Mouse (Mus musculus): ENCODE measurements around the gene Rgs19. TPM values are rescaled to one million over a fixed set of nuclear protein-coding genes. Genes with fewer than 3 reads are reported as not detected.

Gene Rgs19
- polyA plus RNA-seq, 1 experiment = 51.8 TPM

- DNase-seq (ENCODE audit: low spot score) = no peak
Measured at GRCm38 (mm10) chr2:181683381-181683780, 10.4 kb downstream of the Rgs19 start.

GRCm38 (mm10) chr2:181681978-181682377, 11.8 kb downstream of the Rgs19 start:
- DNase-seq (ENCODE audit: low spot score) = no peak

DNA sequence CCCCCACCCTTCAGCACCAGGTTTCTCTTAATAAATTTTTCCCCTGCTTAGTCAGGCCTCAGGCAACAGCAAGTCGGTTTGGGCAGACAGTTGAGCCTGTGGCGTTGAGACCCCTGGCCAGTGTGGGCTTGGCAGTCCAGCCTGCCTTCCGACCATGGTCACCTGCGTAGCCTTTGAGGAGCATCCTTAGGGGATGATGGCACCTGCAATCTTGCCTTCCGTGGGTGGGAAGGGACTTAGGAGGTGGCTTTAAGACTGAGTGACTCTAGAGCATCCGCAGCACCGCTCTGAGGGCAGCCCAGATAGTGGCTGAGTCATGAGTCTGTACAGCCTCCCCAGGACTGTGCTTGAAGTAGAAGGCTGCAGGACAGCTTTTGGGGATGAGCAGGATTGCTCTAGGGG, 13.1 kb downstream of the Rgs19 start:
- no peak for DNase-seq (ENCODE audit: low spot score)

GRCm38 (mm10) chr2:181679951-181680715, 13.6 kb downstream of the Rgs19 start, which contains the start of gene Tcea2:
Tcea2 (plus strand) TSS chr2:181680310.
- DNase-seq (ENCODE audit: low spot score) = peak; percentile 65

DNA sequence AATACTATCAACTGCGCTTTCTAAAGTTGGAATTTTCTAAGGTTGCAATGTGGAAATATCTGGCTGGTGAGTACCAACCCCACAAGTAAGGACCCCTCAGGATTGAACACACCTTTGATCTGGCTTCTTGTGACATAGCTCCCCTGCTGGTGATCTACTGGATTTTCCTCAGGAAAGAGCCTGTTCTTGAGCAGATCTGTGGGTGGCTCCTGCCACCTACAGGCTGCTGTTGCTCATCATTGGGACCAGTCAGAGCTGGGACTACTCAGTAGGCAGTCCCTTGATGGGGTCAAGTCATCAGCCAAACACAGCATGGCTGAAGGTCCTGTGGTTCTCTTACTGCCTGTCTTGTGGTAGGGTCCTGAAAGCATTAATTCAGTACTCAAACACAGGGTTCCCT, 15.0 kb downstream of the Rgs19 start:
- DNase-seq (ENCODE audit: low spot score) = no peak

DNA sequence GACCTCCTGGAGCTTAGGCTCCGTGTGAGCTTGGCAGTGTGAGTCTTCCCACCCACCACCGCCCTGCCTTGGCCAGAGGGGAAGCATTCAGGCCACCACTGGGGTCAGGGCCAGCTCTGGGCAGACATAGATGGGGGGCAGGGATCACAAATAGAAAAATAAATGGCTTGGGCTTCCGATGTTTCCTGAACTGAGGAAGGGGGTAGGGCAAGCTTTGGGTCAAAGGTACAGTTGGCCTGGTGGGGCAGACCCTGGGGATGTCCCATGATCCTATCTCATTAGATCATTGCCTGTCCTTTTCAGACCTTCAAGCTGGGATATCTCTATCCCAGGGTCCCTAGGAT, 16.1 kb downstream of the Rgs19 start:
- DNase-seq (ENCODE audit: low spot score) = no peak

- DNase-seq (ENCODE audit: low spot score) = no peak
Measured at GRCm38 (mm10) chr2:181677096-181677754, 16.6 kb downstream of the Rgs19 start.

DNA sequence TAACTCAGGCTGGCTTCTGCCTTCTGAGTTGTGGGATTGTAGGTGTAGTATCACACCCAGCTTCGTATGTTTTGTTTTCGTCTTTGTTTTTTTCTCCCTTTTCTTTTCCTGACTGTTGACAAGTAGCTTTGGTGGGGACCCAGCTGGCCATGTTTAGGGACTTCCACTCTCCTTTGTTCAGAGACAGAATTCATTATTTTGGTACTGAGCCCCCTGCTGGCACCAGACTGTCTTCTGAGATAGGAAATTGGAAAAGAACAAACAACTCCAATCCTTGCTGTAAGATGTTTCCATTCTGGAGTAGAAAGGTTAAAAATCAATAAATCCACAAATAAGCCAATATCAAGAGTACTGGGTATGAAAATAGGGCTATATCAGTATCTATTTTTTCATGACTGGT, 17.4 kb downstream of the Rgs19 start:
- no peak for DNase-seq (ENCODE audit: low spot score)

GRCm38 (mm10) chr2:181675454-181675853, 18.3 kb downstream of the Rgs19 start:
- no peak for DNase-seq (ENCODE audit: low spot score)

DNA sequence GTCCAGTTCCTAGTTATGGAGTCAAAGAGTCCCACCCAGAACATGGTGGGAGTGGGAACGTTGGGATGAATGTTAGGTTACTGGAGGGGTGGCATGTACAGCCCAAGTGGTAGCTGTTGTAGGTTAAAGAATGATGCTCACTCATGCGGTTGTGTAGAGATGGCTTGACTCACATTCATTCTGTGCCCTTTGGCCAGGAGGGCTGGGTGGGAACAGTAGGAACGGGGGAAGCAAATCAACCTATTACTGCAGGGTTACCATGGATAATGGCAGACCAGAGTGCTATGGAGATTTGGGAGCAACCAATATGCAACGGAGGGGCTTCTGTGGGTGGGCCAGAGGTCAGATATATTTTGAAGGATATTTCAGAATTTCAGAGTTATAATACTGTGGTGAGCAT, 18.8 kb downstream of the Rgs19 start:
- DNase-seq (ENCODE audit: low spot score) = no peak

- no peak for DNase-seq (ENCODE audit: low spot score)
Measured at GRCm38 (mm10) chr2:181673501-181673900, 20.3 kb downstream of the Rgs19 start.

- no peak for DNase-seq (ENCODE audit: low spot score)
Measured at GRCm38 (mm10) chr2:181671984-181672383, 21.8 kb downstream of the Rgs19 start.

DNA sequence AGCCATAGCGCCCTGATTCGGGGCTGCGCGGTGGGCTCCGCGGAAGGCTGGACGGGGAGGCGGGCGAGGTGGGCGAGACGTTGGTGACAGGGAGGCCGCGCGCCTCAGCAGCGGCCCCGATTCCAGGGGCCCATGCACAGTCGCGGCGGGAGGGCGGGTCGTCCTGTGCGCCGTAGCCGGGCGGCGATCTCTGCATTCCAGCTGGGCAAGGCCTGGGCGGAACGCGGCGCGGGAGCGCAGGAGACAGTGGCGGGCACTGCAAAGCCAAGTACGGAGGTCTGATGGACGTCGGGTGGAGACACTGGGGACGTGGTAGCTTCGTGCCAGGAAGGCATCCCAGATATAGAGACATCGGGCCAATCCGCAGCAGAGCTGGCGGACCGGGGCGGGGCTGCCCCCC, 22.5 kb downstream of the Rgs19 start, which contains the start of gene Sox18:
TSS of gene Sox18 (minus strand) at position 315 of the 400 bp plus-strand sequence.
- DNase-seq (ENCODE audit: low spot score) = no peak

- no peak for DNase-seq (ENCODE audit: low spot score)
Measured at GRCm38 (mm10) chr2:181670913-181671311, 22.9 kb downstream of the Rgs19 start.

- DNase-seq (ENCODE audit: low spot score) = no peak
Measured at GRCm38 (mm10) chr2:181670285-181670912, 23.4 kb downstream of the Rgs19 start.

DNA sequence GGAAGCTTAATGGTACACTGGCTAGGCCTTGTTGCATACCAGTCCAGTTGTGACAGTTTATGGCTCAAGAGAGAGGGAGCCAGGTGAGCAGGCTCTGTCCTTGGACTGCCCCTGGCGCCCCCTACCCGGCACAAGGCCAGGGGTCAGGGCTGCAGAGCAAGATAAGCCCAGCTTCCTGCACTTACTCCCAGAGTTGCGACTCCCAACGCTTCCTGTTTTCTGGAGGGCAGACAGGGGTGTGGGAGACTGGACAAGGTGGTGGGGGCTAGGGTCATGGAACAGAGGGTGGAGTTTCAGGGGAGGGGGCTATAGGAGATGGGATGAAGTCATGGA, 30.5 kb downstream of the Rgs19 start:
- no peak for DNase-seq (ENCODE audit: low spot score)

DNA sequence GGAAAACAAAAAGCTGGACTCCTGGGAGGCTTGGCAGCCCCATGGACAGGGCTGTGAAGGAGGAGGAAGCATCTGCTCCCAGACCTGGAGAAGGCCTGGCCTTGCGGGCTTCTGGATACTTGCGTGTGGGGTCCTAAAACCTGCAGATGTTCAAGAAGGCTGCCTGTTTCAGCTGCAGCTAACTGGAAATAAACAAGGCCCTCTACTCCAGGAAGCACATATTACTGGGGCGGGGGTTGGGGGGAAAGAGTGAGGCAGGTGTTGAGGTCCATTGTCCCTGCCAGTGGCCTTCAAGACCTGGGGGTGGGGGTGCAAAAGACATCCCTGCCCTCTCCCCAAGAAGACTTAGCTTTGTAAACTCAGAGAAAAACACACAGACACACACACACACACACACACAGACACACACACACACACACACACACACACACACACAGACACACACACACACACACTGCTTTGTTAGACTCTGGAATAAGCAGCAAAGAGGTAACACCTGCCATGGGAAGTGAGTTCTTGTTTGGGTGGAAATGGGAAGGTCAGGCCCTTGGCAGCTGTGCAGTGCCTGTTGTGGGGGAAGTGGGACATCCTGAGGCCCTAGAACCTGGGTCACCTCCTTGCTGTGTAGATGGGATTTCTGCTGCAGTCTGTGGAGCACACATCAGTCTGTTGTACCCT, 31.0 kb downstream of the Rgs19 start:
- DNase-seq (ENCODE audit: low spot score) = no peak

DNA sequence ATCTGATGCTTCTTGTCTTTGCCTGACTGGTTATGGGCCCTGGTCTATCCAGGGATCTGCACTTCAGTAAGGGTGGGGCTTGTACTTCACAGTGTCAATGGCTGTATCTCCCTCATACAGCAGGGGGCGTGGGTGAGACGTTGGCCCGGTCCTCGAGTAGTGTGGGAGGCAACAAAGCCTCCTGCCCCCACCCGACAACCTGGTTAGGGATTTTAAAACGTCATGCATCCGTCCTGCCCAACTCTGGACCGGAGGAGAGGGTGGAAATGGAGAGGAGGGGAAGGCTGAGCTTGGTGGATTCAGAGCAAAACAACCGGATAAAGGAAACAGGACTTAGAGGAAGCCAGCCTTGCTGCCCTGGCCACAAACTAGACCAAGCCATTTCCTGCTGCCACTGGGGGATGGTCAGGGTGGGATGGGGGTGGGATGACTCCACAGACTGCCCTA, 34.1 kb downstream of the Rgs19 start:
- DNase-seq (ENCODE audit: low spot score) = peak; percentile 56

GRCm38 (mm10) chr2:181658930-181659555, 34.7 kb downstream of the Rgs19 start:
- no peak for DNase-seq (ENCODE audit: low spot score)

GRCm38 (mm10) chr2:181658528-181658927, 35.2 kb downstream of the Rgs19 start:
- no peak for DNase-seq (ENCODE audit: low spot score)

GRCm38 (mm10) chr2:181657441-181657840, 36.3 kb downstream of the Rgs19 start:
- no peak for DNase-seq (ENCODE audit: low spot score)

DNA sequence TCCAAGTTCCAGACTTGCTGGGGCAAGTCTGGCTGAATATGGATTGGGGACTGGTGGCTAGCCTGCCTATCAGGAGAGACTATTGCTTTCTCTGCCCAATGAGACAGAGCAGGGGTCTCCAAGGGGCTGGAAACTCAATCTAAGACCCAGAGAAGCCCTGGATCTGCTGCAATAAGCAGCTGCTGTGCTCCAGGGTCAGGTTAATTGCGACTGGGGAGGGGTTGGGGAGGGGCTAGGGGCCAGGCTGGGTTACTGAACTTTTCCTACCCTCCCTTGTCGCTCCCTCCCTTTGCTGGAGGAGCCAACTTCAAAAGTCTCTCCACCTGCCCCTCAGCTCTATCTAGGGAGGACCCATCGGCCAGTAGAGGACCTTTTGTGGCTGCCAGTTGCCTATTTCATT, 37.0 kb downstream of the Rgs19 start, which contains the start of gene Gm29797:
TSS of gene Gm29797 (plus strand) at position 301 of the 400 bp plus-strand sequence.
- DNase-seq (ENCODE audit: low spot score) = no peak

Measured in urinary bladder, adult 2 months (tissue).